Mouse (Mus musculus): ENCODE data around the gene Hoxa9. TPM values are rescaled to one million over a fixed set of nuclear protein-coding genes. Genes with fewer than 3 reads are reported as not detected.

Hoxa9 gene
- polyA plus RNA-seq, 1 experiment: 0.10 TPM

DNA sequence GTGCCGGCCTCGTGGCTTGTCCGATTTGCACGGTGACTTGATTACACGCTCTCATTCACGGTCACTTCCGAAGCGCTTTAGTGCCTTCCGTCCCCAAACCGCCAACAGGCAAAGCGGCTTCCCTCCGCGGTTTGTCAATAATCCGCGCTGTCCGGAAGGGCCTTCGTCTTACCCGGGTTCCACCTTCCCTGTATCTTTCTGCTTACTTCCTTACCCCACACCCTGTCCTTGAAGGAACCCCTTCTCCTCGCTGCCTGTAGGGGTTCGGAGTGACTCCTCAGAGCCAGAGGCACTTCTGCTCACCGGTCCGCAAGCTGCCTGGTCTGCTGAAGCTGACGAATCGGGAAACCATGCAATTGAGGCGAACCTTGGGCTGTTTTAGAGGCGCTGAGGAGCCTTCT, 15.5 kb upstream of the Hoxa9 start:
- no peak for DNase-seq (ENCODE audit: low read depth, low spot score)
- 2% methylated on average over 26 of the region's 26 CpGs for WGBS

DNA sequence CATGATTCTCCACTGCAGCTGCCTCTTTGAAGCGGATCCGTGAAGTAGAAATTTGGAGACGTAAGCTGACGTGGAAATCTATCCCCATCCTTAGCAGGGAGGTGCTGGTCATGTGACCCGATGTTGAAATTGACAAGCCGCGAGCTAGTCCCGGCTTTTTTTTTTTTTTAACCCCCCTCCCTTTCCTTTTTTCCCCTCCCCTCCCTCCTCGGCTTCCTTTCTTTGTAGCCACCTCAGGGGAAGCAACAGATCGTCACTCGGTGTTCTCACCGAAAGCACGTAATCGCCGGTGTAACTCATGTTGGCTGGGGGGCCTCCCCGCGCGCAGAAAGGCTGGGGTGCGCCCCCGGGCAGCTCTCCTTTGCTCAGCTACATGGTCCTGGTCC, 14.9 kb upstream of the Hoxa9 start, which contains the start of gene Hoxa11:
Gene Hoxa11 (minus strand): TSS at position 54 of the 386 bp plus-strand sequence.
- no peak for DNase-seq (ENCODE audit: low read depth, low spot score)

DNA sequence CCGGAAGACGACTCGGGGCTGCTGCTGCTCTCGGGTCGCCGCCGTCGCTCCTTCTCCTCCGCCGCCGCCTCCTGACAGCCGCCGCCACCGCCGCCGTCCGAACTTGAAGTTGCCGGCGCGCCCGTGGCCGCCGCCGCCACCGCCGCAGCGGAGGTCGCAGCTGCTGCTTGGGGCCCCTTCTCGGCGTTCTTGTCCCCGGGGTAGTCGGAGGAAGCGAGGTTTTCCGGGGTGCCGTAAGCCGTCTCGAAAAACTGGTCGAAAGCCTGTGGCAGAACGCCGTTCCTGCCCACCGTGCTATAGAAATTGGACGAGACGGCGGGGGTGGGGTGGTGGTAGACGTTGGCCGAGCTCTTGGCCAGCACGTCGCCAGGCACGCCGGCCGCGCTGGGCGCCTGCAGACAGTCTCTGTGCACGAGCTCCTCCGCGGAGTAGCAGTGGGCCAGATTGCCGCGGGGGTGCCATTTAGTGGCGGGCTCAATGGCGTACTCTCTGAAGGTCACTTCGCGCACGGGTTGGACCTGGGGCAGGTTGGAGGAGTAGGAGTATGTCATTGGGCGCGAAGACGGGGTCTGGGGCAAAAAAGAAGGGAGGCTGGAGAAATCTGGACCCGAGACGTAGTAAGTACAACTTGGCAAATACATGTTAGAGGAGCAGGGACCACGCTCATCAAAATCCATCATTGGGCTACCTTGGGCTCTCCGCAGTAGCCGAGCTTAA, 14.3 kb upstream of the Hoxa9 start:
- DNase-seq (ENCODE audit: low read depth, low spot score): no peak
- 1% methylated on average over 71 of the region's 71 CpGs for WGBS

More for the DNA sequence above, 14.9 kb upstream of the Hoxa9 start, which contains the start of gene Hoxa11:
- WGBS: 3% methylated on average over 20 of the region's 20 CpGs

- WGBS: 7% methylated on average over 23 of the region's 23 CpGs
- no peak for DNase-seq (ENCODE audit: low read depth, low spot score)
Observed at GRCm38 (mm10) chr6:52244471-52245039, 13.7 kb upstream of the Hoxa9 start.

GRCm38 (mm10) chr6:52243681-52244121, 12.8 kb upstream of the Hoxa9 start:
- no peak for DNase-seq (ENCODE audit: low read depth, low spot score)
- 12% methylated on average over 12 of the region's 12 CpGs for WGBS

GRCm38 (mm10) chr6:52242801-52243332, 12.0 kb upstream of the Hoxa9 start:
- WGBS: 48% methylated on average over 4 of the region's 4 CpGs

DNA sequence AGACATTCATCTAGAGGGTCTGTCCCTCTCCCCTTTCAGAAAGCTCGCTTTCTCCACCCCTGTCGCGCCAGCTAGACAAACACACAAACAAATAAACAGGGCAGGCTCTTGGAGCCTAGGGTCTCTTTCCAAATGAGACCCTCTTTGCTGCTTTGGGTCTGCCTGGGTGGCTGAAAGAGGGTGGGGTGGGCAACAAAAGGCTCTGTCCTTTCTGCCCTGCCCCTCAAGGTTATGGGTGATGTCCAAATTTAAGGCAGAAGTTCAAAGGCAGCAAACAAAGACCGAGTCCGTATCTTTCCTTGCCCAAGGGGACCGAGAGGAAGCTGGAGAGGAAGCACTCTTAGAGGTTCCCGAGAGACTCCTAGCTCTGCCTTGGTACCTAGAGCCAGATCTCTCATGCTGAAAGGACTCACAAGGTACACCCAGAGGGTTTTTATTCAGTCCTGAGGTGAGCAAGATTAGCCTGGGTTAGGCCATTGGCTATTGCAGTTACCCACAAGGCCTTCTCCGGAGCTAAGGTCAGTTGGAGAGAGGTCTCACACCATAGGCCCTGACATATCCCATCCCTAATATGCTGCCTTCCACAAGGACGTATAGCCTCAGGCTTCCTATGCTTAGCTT, 10.2 kb upstream of the Hoxa9 start:
- 9% methylated on average over 9 of the region's 9 CpGs for WGBS
- no peak for DNase-seq (ENCODE audit: low read depth, low spot score)

More at GRCm38 (mm10) chr6:52242801-52243332, 12.0 kb upstream of the Hoxa9 start:
- no peak for DNase-seq (ENCODE audit: low read depth, low spot score)

DNA sequence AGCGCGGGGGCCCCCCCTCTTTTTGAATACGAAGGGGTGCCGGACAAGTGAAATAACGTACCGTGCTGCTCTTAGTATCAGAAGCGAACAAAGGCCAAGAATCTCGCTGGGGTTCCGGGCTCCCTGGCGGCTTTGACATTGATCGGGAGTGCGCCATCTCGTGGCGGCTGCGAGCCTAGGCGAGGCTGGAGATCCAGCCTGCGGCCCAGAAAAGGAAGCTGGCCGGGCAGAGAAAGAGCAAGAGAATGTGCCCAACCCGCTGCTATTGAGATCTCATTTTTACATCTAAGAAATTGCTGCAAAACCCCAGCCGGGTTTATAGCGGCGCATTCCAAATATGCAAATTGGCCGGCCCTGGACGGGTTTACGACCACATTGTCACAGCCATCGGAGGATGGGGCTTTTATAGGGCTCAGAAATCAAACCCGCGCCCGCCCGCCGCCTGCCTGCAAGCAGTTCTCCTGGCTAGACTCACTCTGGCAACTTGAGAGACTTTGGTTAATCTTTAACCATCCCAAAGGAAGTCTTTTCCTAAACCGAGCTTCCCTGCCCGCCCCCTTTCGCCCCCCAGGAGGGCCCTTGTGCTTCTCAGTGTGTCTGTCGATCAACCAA, 9.6 kb upstream of the Hoxa9 start, which contains the start of gene Hoxa10:
Gene Hoxa10 (minus strand): TSS at position 466 of the 612 bp plus-strand sequence.
- 1% methylated on average over 35 of the region's 35 CpGs for WGBS
- DNase-seq (ENCODE audit: low read depth, low spot score): no peak

- no peak for DNase-seq (ENCODE audit: low read depth, low spot score)
- 2% methylated on average over 30 of the region's 30 CpGs for WGBS
Observed at GRCm38 (mm10) chr6:52239625-52240388, 8.9 kb upstream of the Hoxa9 start.

GRCm38 (mm10) chr6:52238976-52239375, 8.1 kb upstream of the Hoxa9 start:
- WGBS: 17% methylated on average over 7 of the region's 7 CpGs
- no peak for DNase-seq (ENCODE audit: low read depth, low spot score)

GRCm38 (mm10) chr6:52238155-52238545, 7.3 kb upstream of the Hoxa9 start:
- WGBS: 8% methylated on average over 7 of the region's 7 CpGs
- no peak for DNase-seq (ENCODE audit: low read depth, low spot score)

GRCm38 (mm10) chr6:52237346-52238154, 6.7 kb upstream of the Hoxa9 start:
- WGBS: 25% methylated on average over 10 of the region's 10 CpGs
- no peak for DNase-seq (ENCODE audit: low read depth, low spot score)

- no peak for DNase-seq (ENCODE audit: low read depth, low spot score)
Observed at GRCm38 (mm10) chr6:52236806-52237205, 5.9 kb upstream of the Hoxa9 start.

GRCm38 (mm10) chr6:52235866-52236265, 5.0 kb upstream of the Hoxa9 start:
- DNase-seq (ENCODE audit: low read depth, low spot score): no peak
- WGBS: 40% methylated on average over 6 of the region's 6 CpGs

More at GRCm38 (mm10) chr6:52236806-52237205, 5.9 kb upstream of the Hoxa9 start:
- 40% methylated on average over 3 of the region's 3 CpGs for WGBS

- DNase-seq (ENCODE audit: low read depth, low spot score): no peak
- WGBS: 33% methylated on average over 9 of the region's 9 CpGs
Observed at GRCm38 (mm10) chr6:52235267-52235666, 4.4 kb upstream of the Hoxa9 start.

GRCm38 (mm10) chr6:52234428-52235140, 3.7 kb upstream of the Hoxa9 start:
- WGBS: 2% methylated on average over 67 of the region's 68 CpGs
- no peak for DNase-seq (ENCODE audit: low read depth, low spot score)

DNA sequence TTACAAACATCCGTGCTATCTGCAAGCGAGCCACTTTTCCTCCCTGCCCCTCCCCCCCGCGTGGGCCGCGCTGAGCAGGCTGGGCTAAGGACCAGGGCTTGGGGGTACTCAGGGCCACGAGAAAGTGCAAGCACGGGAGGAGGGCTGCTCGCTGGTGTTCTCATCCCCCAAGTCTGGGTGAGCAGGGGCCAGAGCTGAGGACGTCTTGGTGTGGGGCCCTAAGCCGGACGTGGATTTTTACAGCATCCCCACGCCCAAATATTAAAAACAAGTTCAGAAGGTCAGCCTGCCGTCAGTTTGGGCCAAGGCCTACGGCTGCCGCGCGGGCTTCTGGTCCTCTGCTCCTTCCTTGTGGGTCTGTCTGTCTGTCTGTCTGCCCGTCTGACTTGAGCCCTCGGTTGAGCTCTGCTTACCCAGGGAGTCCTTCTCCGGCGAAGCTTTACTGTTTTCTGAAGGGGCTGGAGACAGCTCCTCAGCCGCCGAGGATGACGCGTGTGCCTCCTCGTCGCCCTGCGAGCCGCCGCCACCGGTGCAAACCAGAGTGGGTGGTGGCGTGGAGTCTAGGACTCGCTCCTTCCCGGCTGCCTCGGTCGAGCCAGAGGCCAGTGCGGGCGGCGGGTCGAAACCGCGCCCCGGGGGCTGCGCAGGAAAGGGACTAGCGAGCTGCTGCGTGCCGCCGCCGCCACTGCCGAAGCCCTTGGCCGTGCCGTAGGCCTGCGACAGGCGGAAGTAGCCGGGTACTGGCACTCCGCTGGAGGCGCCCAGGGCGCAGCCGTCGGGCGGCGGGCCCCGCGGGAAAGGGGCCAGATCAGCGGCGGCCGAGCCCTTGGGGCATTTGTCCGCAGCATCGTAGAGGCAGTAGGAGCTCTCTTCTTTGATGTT, 2.9 kb upstream of the Hoxa9 start:
- 3% methylated on average over 70 of the region's 70 CpGs for WGBS
- no peak for DNase-seq (ENCODE audit: low read depth, low spot score)

Data from large intestine, adult 2 months (tissue).